ENCODE assay signal across 22 mouse cellular contexts in genomic region chr1:119790616-119791015, GRCm38 (mm10). TPM values are rescaled to one million over a fixed set of nuclear protein-coding genes. Genes with fewer than 3 reads are reported as not detected.
DNase-seq lines count a peak whose midpoint lies in the region; ATAC-seq and TF ChIP-seq lines count a peak whose summit lies in the region.
"Had no signal": no experiment of that assay in that cellular context is flagged by ENCODE, and none has a peak within 500 bp of the region (broad histone marks: within the 10 kb centered on the region; RNA-seq: fewer than 3 reads in every experiment).

No protein-coding gene starts in this region.

- peak; percentile 9 for DNase-seq in limb, embryonic 14.5 days (ENCODE audit: low spot score)
- DNase-seq in limb, embryonic 10.5 days (ENCODE audit: low spot score): no peak
- peak; percentile 73 for DNase-seq in 416B (ENCODE audit: low read depth)
- peak; percentile 82 for DNase-seq in NIH3T3 (ENCODE audit: low read depth)
- DNase-seq in mesoderm, embryonic 11.5 days (ENCODE audit: low read depth, low spot score): peak; percentile 12
- no peak for DNase-seq in left cerebral cortex, postnatal 4 days
- DNase-seq: cerebellum, adult 2 months; cerebellum, postnatal 14 days; heart, postnatal 14 days; kidney, adult 2 months; kidney, postnatal 36 days; layer of hippocampus, postnatal 36 days; lung, embryonic 14.5 days; lung, postnatal 36 days had no signal

- H3K4me1 ChIP-seq in limb, embryonic 14.5 days (ENCODE audit: control insufficient read depth, insufficient read depth, low read length): peaks cover 4% of the 10 kb centered on the region; the same call in 1 of the 2 replicates
- H3K4me1 ChIP-seq in limb, embryonic 10.5 days: peaks cover 3% of the 10 kb centered on the region; the same call in 1 of the 2 replicates
- H3K4me1 ChIP-seq: hindbrain, embryonic 10.5 days; liver, embryonic 15.5 days; midbrain, embryonic 12.5 days had no signal

- 20% methylated on average over 1 of the region's 1 CpGs for WGBS in limb, embryonic 14.5 days
- 88% methylated on average over 1 of the region's 1 CpGs for WGBS in limb, embryonic 10.5 days

- no peak for TF ChIP-seq POLR2A in limb, embryonic 14.5 days (IDR thresholded peaks at IDR 0.05; ENCODE audit: borderline replicate concordance, extremely low read depth, insufficient read depth, insufficient read length)

- H3K36me3 ChIP-seq in limb, embryonic 14.5 days (ENCODE audit: control insufficient read depth, insufficient read depth, low read length): no peaks in the 10 kb centered on the region
- H3K36me3 ChIP-seq in limb, embryonic 10.5 days: peaks cover 12% of the 10 kb centered on the region; the same call in 1 of the 2 replicates
- H3K36me3 ChIP-seq: hindbrain, embryonic 15.5 days; liver, embryonic 15.5 days; midbrain, embryonic 12.5 days had no signal

- H3K27ac ChIP-seq in limb, embryonic 14.5 days (replicated peaks; ENCODE audit: low read depth, low read length): no peak overlapping the region
- no peak overlapping the region for H3K27ac ChIP-seq in limb, embryonic 10.5 days
- H3K27ac ChIP-seq: hindbrain, embryonic 10.5 days; hindbrain, embryonic 15.5 days; liver, embryonic 15.5 days; midbrain, embryonic 12.5 days had no signal

- H3K4me3 ChIP-seq in limb, embryonic 14.5 days (replicated peaks; ENCODE audit: low read length): no peak overlapping the region
- no peak overlapping the region for H3K4me3 ChIP-seq in limb, embryonic 10.5 days
- H3K4me3 ChIP-seq: hindbrain, embryonic 10.5 days; hindbrain, embryonic 15.5 days; liver, embryonic 15.5 days; midbrain, embryonic 12.5 days had no signal

- no peak overlapping the region for H3K4me2 ChIP-seq in limb, embryonic 14.5 days (replicated peaks; ENCODE audit: low read depth, low read length, severe bottlenecking)
- H3K4me2 ChIP-seq: hindbrain, embryonic 15.5 days; liver, embryonic 15.5 days; lung, embryonic 14.5 days; midbrain, embryonic 12.5 days had no signal

- no peaks in the 10 kb centered on the region for H3K9me3 ChIP-seq in limb, embryonic 14.5 days (ENCODE audit: control insufficient read depth, low read length)
- H3K9me3 ChIP-seq in limb, embryonic 10.5 days (replicated peaks): no peaks in the 10 kb centered on the region
- H3K9me3 ChIP-seq: hindbrain, embryonic 10.5 days; hindbrain, embryonic 15.5 days; liver, embryonic 15.5 days; midbrain, embryonic 12.5 days had no signal

- H3K9ac ChIP-seq in limb, embryonic 14.5 days (ENCODE audit: low read depth, low read length, severe bottlenecking): no peak overlapping the region
- H3K9ac ChIP-seq: hindbrain, embryonic 15.5 days; liver, embryonic 15.5 days; lung, embryonic 14.5 days; midbrain, embryonic 12.5 days had no signal

- intact Hi-C loops in left cerebral cortex, postnatal 4 days (cut with DNase I): no loop called here

- no peak for ATAC-seq in limb, embryonic 14.5 days (ENCODE audit: low FRiP score, low read depth)
- no peak for ATAC-seq in monocyte, adult 5-6 weeks (replicated peaks; ENCODE audit: insufficient number of reproducible peaks, low FRiP score, low TSS enrichment, poor library complexity, severe bottlenecking)
- ATAC-seq: activated CD4-positive, CD25-positive, alpha-beta regulatory T cell, adult 4 months; CD4-positive, CD25-positive, alpha-beta regulatory T cell, adult 4 months; forebrain, embryonic 16.5 days had no signal

- H3K27me3 ChIP-seq in limb, embryonic 14.5 days (ENCODE audit: control insufficient read depth, insufficient read depth, low read length): no peaks in the 10 kb centered on the region
- no peaks in the 10 kb centered on the region for H3K27me3 ChIP-seq in limb, embryonic 10.5 days (ENCODE audit: low read depth, poor library complexity, severe bottlenecking)
- H3K27me3 ChIP-seq: hindbrain, embryonic 15.5 days; liver, embryonic 15.5 days; midbrain, embryonic 12.5 days had no signal

RNA-seq across cellular contexts. Expression of gene Ptpn4, which starts 46.8 kb away (rescaled TPM):
- polyA plus RNA-seq in limb, embryonic 14.5 days (2012; rRNA removed): 4.2 and 4.3 TPM in 2 replicates
- 7.4 and 7.5 TPM in 2 replicates for polyA plus RNA-seq in limb, embryonic 14.5 days (2014; fragmentation: Nextera tagmentation; extraction: Ambion mirVana)
- polyA plus RNA-seq in limb, embryonic 10.5 days (2016; fragmentation: Nextera tagmentation; extraction: Ambion mirVana): 3.2 and 6.5 TPM in 2 replicates
- 10 to 100 TPM; 37.2 to 39.0 TPM for total RNA-seq in left cerebral cortex, postnatal 4 days (2021)
- total RNA-seq in monocyte, adult 5-6 weeks (2017): 20.2 to 103 TPM (median 20.9 TPM) in 3 replicates

Comparison
In these comparisons a context has a peak if more than half of its experiments do, and no peak if none do; other contexts are left out.
1. DNase-seq: peak in limb, embryonic 14.5 days (single experiment), 416B (single experiment), NIH3T3 (single experiment) and mesoderm, embryonic 11.5 days (single experiment); none in limb, embryonic 10.5 days (single experiment) and left cerebral cortex, postnatal 4 days (single experiment).